Mouse (Mus musculus): Measurements from ENCODE around the gene Siah3.

- TF ChIP-seq POLR2A (IDR thresholded peaks at IDR 0.05; ENCODE audit: insufficient read length, low read depth) (no peak), E2F4 (IDR thresholded peaks at IDR 0.05; ENCODE audit: insufficient read depth) (no peak), POLR2AphosphoS2 (IDR thresholded peaks at IDR 0.05; ENCODE audit: insufficient read length, low read depth) (no peak), USF1 (IDR thresholded peaks at IDR 0.05; ENCODE audit: low read depth) (no peak), TCF12 (IDR thresholded peaks at IDR 0.05; ENCODE audit: insufficient read depth, poor library complexity, severe bottlenecking) (no peak), SRF (IDR thresholded peaks at IDR 0.05; ENCODE audit: control insufficient read depth, insufficient read length, low read depth) (no peak), MAX (IDR thresholded peaks at IDR 0.05; ENCODE audit: low read depth) (no peak), REST (IDR thresholded peaks at IDR 0.05; ENCODE audit: insufficient read depth, insufficient read length) (no peak), MYOG (IDR thresholded peaks at IDR 0.05; ENCODE audit: control insufficient read depth in 1 of 3, insufficient read depth in 1 of 3, insufficient read length in 2 of 3, low read depth in 2 of 3) (no peak), CEBPB (IDR thresholded peaks at IDR 0.05; ENCODE audit: insufficient read depth, poor library complexity, severe bottlenecking) (no peak), MYOD1 (IDR thresholded peaks at IDR 0.05; ENCODE audit: control insufficient read depth in 1 of 3, insufficient read length in 2 of 3, low read depth in 2 of 3) (no peak)
Observed at GRCm38 (mm10) chr14:75455743-75456421, at the start of gene Siah3.

Measured in myocyte (in vitro differentiated cells).